Mouse (Mus musculus): Measurements from ENCODE around the gene Ndufs2. TPM values are rescaled to one million over a fixed set of nuclear protein-coding genes. Genes with fewer than 3 reads are reported as not detected.

The Ndufs2 gene
- polyA plus RNA-seq, 1 experiment from 2014 or later, result 272 TPM

GRCm38 (mm10) chr1:171257781-171258180, 6.6 kb upstream of the Ndufs2 start:
- Histone ChIP-seq H3K36me3 (replicated peaks; ENCODE audit: control insufficient read depth, insufficient read depth, low read depth, low read length) (no peaks in the 10 kb centered on the region; the same call in 1 of the 2 replicates), H3K27me3 (ENCODE audit: control insufficient read depth, insufficient read depth, low read length) (no peaks in the 10 kb centered on the region), H3K9ac (replicated peaks; ENCODE audit: low read length) (no peak overlapping the region), H3K9me3 (replicated peaks; ENCODE audit: control insufficient read depth, low read length) (no peaks in the 10 kb centered on the region), H3K4me1 (ENCODE audit: control insufficient read depth, insufficient read depth, low read length) (peaks cover 2% of the 10 kb centered on the region; the same call in 1 of the 2 replicates), H3K27ac (replicated peaks; ENCODE audit: low read depth, low read length) (no peak overlapping the region), H3K4me3 (ENCODE audit: low read depth, low read length) (no peak overlapping the region), H3K4me2 (ENCODE audit: low read depth, low read length) (no peak overlapping the region)
- 89% methylated on average over 9 of the region's 9 CpGs for WGBS
- no peak for DNase-seq (ENCODE audit: low spot score)
- no peak for ATAC-seq (replicated peaks; ENCODE audit: insufficient number of reproducible peaks, low FRiP score, low TSS enrichment, low read depth)

GRCm38 (mm10) chr1:171256937-171257548, 5.9 kb upstream of the Ndufs2 start:
- Histone ChIP-seq H3K4me1 (ENCODE audit: control insufficient read depth, insufficient read depth, low read length) (no peaks in the 10 kb centered on the region; the same call in 1 of the 2 replicates), H3K4me2 (ENCODE audit: low read depth, low read length) (no peak overlapping the region), H3K36me3 (replicated peaks; ENCODE audit: control insufficient read depth, insufficient read depth, low read depth, low read length) (no peaks in the 10 kb centered on the region; the same call in 1 of the 2 replicates), H3K27me3 (ENCODE audit: control insufficient read depth, insufficient read depth, low read length) (no peaks in the 10 kb centered on the region), H3K4me3 (ENCODE audit: low read depth, low read length) (no peak overlapping the region), H3K9ac (replicated peaks; ENCODE audit: low read length) (no peak overlapping the region), H3K9me3 (replicated peaks; ENCODE audit: control insufficient read depth, low read length) (no peaks in the 10 kb centered on the region), H3K27ac (replicated peaks; ENCODE audit: low read depth, low read length) (no peak overlapping the region)
- ATAC-seq (replicated peaks; ENCODE audit: insufficient number of reproducible peaks, low FRiP score, low TSS enrichment, low read depth), result 0 out of 2 replicates have a peak, but pooled peaks have one; percentile 7
- DNase-seq (ENCODE audit: low spot score), result peak; percentile 86
- 70% methylated on average over 15 of the region's 15 CpGs for WGBS

- no peak overlapping the region for H3K27ac ChIP-seq (replicated peaks; ENCODE audit: low read depth, low read length)
These were observed 5.1 kb upstream of the Ndufs2 start for GRCm38 (mm10) chr1:171256095-171256818.

GRCm38 (mm10) chr1:171252415-171252814, 1.2 kb upstream of the Ndufs2 start:
- H3K36me3 ChIP-seq (replicated peaks; ENCODE audit: control insufficient read depth, insufficient read depth, low read depth, low read length), result no peaks in the 10 kb centered on the region; the same call in 1 of the 2 replicates
- peak overlapping the region; percentile 34; the same call in 1 of the 2 replicates for H3K4me3 ChIP-seq (ENCODE audit: low read depth, low read length)
- DNase-seq (ENCODE audit: low spot score) (no peak), ATAC-seq (replicated peaks; ENCODE audit: insufficient number of reproducible peaks, low FRiP score, low TSS enrichment, low read depth) (no peak; the same call in 1 of the 2 replicates)
- WGBS, result 39% methylated on average over 17 of the region's 17 CpGs
- H3K4me1 ChIP-seq (ENCODE audit: control insufficient read depth, insufficient read depth, low read length), result peaks cover 12% of the 10 kb centered on the region
- no peaks in the 10 kb centered on the region for H3K27me3 ChIP-seq (ENCODE audit: control insufficient read depth, insufficient read depth, low read length)
- H3K27ac ChIP-seq (replicated peaks; ENCODE audit: low read depth, low read length), result peak overlapping the region; percentile 77
- H3K9me3 ChIP-seq (replicated peaks; ENCODE audit: control insufficient read depth, low read length), result no peaks in the 10 kb centered on the region
- H3K9ac ChIP-seq (replicated peaks; ENCODE audit: low read length), result peak overlapping the region; percentile 60
- peak overlapping the region; percentile 79 for H3K4me2 ChIP-seq (ENCODE audit: low read depth, low read length)

More at GRCm38 (mm10) chr1:171256095-171256818, 5.1 kb upstream of the Ndufs2 start:
- Histone ChIP-seq H3K4me3 (ENCODE audit: low read depth, low read length) (no peak overlapping the region), H3K4me1 (ENCODE audit: control insufficient read depth, insufficient read depth, low read length) (peaks cover 4% of the 10 kb centered on the region), H3K9me3 (replicated peaks; ENCODE audit: control insufficient read depth, low read length) (no peaks in the 10 kb centered on the region), H3K27me3 (ENCODE audit: control insufficient read depth, insufficient read depth, low read length) (no peaks in the 10 kb centered on the region), H3K4me2 (ENCODE audit: low read depth, low read length) (no peak overlapping the region), H3K9ac (replicated peaks; ENCODE audit: low read length) (no peak overlapping the region), H3K36me3 (replicated peaks; ENCODE audit: control insufficient read depth, insufficient read depth, low read depth, low read length) (no peaks in the 10 kb centered on the region; the same call in 1 of the 2 replicates)
- WGBS, result 92% methylated on average over 24 of the region's 24 CpGs
- ATAC-seq (replicated peaks; ENCODE audit: insufficient number of reproducible peaks, low FRiP score, low TSS enrichment, low read depth) (no peak), DNase-seq (ENCODE audit: low spot score) (no peak)

GRCm38 (mm10) chr1:171251594-171252324, 571 bp upstream of the Ndufs2 start:
- WGBS, result 5% methylated on average over 13 of the region's 13 CpGs
- peak; percentile 74 for DNase-seq (ENCODE audit: low spot score)

GRCm38 (mm10) chr1:171249913-171250600, 1.1 kb downstream of the Ndufs2 start, which contains the start of gene Adamts4:
TSS of gene Adamts4 (plus strand) at chr1:171250421.
- Histone ChIP-seq H3K4me3 (ENCODE audit: low read depth, low read length) (peak within 1 kb of the TSS; percentile 34), H3K4me2 (ENCODE audit: low read depth, low read length) (peak within 1 kb of the TSS; percentile 79), H3K27ac (replicated peaks; ENCODE audit: low read depth, low read length) (peak within 1 kb of the TSS; percentile 77), H3K9me3 (replicated peaks; ENCODE audit: control insufficient read depth, low read length) (no peaks in the 10 kb centered on the region), H3K9ac (replicated peaks; ENCODE audit: low read length) (peak within 1 kb of the TSS; percentile 60), H3K4me1 (ENCODE audit: control insufficient read depth, insufficient read depth, low read length) (peaks cover 12% of the 10 kb centered on the region), H3K36me3 (replicated peaks; ENCODE audit: control insufficient read depth, insufficient read depth, low read depth, low read length) (no peaks in the 10 kb centered on the region; the same call in 1 of the 2 replicates), H3K27me3 (ENCODE audit: control insufficient read depth, insufficient read depth, low read length) (no peaks in the 10 kb centered on the region)
- no peak for ATAC-seq (replicated peaks; ENCODE audit: insufficient number of reproducible peaks, low FRiP score, low TSS enrichment, low read depth)
- DNase-seq (ENCODE audit: low spot score), result peak; percentile 76
- 13% methylated on average over 5 of the region's 5 CpGs for WGBS

More at GRCm38 (mm10) chr1:171251594-171252324, 571 bp upstream of the Ndufs2 start:
- Histone ChIP-seq H3K36me3 (replicated peaks; ENCODE audit: control insufficient read depth, insufficient read depth, low read depth, low read length) (no peaks in the 10 kb centered on the region; the same call in 1 of the 2 replicates), H3K4me1 (ENCODE audit: control insufficient read depth, insufficient read depth, low read length) (peaks cover 12% of the 10 kb centered on the region), H3K27ac (replicated peaks; ENCODE audit: low read depth, low read length) (peak overlapping the region; percentile 77), H3K9ac (replicated peaks; ENCODE audit: low read length) (peak overlapping the region; percentile 60), H3K9me3 (replicated peaks; ENCODE audit: control insufficient read depth, low read length) (no peaks in the 10 kb centered on the region), H3K4me2 (ENCODE audit: low read depth, low read length) (peak overlapping the region; percentile 79), H3K27me3 (ENCODE audit: control insufficient read depth, insufficient read depth, low read length) (no peaks in the 10 kb centered on the region), H3K4me3 (ENCODE audit: low read depth, low read length) (peak overlapping the region; percentile 34)
- peak; percentile 49 for ATAC-seq (replicated peaks; ENCODE audit: insufficient number of reproducible peaks, low FRiP score, low TSS enrichment, low read depth)

- WGBS, result 39% methylated on average over 3 of the region's 3 CpGs
- ATAC-seq (replicated peaks; ENCODE audit: insufficient number of reproducible peaks, low FRiP score, low TSS enrichment, low read depth), result no peak
- peaks cover 12% of the 10 kb centered on the region for H3K4me1 ChIP-seq (ENCODE audit: control insufficient read depth, insufficient read depth, low read length)
- H3K9me3 ChIP-seq (replicated peaks; ENCODE audit: control insufficient read depth, low read length), result no peaks in the 10 kb centered on the region
- H3K27ac ChIP-seq (replicated peaks; ENCODE audit: low read depth, low read length), result no peak overlapping the region
- H3K27me3 ChIP-seq (ENCODE audit: control insufficient read depth, insufficient read depth, low read length), result no peaks in the 10 kb centered on the region
- no peak for DNase-seq (ENCODE audit: low spot score)
- H3K4me3 ChIP-seq (ENCODE audit: low read depth, low read length), result no peak overlapping the region
- no peaks in the 10 kb centered on the region; the same call in 1 of the 2 replicates for H3K36me3 ChIP-seq (replicated peaks; ENCODE audit: control insufficient read depth, insufficient read depth, low read depth, low read length)
- H3K4me2 ChIP-seq (ENCODE audit: low read depth, low read length), result no peak overlapping the region
- H3K9ac ChIP-seq (replicated peaks; ENCODE audit: low read length), result no peak overlapping the region; the same call in 1 of the 2 replicates
These were observed 2.6 kb downstream of the Ndufs2 start for GRCm38 (mm10) chr1:171248386-171249226.

Measured in embryonic facial prominence, embryonic 11.5 days (tissue).